Mouse (Mus musculus): Measurements from ENCODE around the gene Ccdc122.
A peak's percentile ranks its signal among the peaks of the same experiment; 100 is the strongest.
"Not testable (repeated sequence)": the region's sequence is repeated elsewhere in the genome, so short reads cannot be mapped to it uniquely, and the experiment has no call there.

Gene Ccdc122

GRCm38 (mm10) chr14:77036226-77037046, at the start of gene Ccdc122, which contains the start of gene Lacc1:
TSS of gene Ccdc122 (plus strand) at chr14:77036772.
TSS of gene Lacc1 (minus strand) at chr14:77036904.
- peak; percentile 71 for ATAC-seq (ENCODE audit: low TSS enrichment)

DNA sequence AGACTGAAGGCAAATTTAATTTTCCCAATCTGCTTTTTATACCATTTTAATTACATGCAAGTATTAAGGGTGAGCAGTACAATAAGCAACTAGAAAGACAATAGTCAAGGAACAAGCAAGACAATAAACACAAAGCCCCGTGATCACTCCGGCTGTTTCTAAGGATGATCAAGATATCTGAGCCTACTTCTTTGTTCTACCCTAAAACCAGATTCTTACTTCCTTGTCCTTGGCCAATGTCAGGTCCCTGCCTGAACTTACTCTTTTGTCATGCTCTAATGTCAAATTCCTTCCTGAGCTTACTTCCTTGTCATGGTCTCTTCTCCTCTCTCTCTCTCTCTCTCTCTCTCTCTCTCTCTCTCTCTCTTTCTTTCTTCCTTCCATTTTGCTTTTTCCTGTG, 46.2 kb upstream of the Ccdc122 start:
- ATAC-seq (ENCODE audit: low TSS enrichment), result not testable (repeated sequence)

GRCm38 (mm10) chr14:77004740-77005139, 31.8 kb upstream of the Ccdc122 start:
- ATAC-seq (ENCODE audit: low TSS enrichment), result peak; percentile 69

- ATAC-seq (ENCODE audit: low TSS enrichment), result no peak
Measured at GRCm38 (mm10) chr14:77005566-77005965, 31.0 kb upstream of the Ccdc122 start.

GRCm38 (mm10) chr14:77008238-77008637, 28.3 kb upstream of the Ccdc122 start:
- ATAC-seq (ENCODE audit: low TSS enrichment), result peak; percentile 82

GRCm38 (mm10) chr14:77011804-77012203, 24.8 kb upstream of the Ccdc122 start:
- peak; percentile 41; the same call in 1 of the 2 replicates for ATAC-seq (ENCODE audit: low TSS enrichment)

DNA sequence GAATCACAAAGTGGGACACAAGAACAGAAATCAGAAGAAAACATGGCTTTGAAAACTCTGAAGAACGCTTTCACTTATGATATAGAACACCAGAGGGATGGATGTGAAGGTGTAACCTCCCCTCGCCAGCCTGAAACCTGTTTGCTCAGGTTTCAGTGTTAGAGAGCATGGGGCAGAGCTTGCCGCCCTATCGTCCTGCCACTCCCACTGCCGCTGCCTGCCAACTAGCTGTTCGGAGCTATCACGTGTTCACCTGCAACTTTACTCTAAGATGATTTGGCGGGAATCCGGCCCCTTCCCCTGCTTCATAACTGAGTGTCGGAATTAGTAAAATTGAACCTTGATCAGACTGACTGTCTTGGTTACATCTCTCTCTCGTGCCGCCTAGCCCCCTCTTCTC, 19.8 kb upstream of the Ccdc122 start:
- ATAC-seq (ENCODE audit: low TSS enrichment), result not testable (repeated sequence)

GRCm38 (mm10) chr14:77017211-77017610, 19.4 kb upstream of the Ccdc122 start:
- no peak for ATAC-seq (ENCODE audit: low TSS enrichment)

DNA sequence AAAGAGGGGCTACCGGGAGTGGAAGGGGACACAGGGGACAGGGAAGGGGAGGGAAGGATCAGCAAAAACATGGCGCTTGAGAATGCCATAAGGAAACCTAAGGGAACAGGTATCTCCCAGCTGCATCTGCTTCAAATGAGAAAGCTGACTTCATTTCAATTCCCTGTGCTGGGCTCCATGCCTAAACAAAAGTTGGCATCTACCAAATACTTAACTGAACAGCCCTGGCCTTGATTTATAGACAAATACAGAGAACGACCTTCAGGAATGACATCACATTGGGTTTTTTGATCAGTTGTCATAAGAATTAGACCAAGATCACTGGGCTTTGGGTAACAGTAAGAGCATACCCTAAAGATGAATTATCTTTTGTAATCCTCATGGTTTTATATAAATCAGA, 12.1 kb upstream of the Ccdc122 start:
- no peak for ATAC-seq (ENCODE audit: low TSS enrichment)

GRCm38 (mm10) chr14:77029319-77030054, 7.1 kb upstream of the Ccdc122 start:
- no peak for ATAC-seq (ENCODE audit: low TSS enrichment)

- no peak for ATAC-seq (ENCODE audit: low TSS enrichment)
Measured at GRCm38 (mm10) chr14:77030808-77031207, 5.8 kb upstream of the Ccdc122 start.

DNA sequence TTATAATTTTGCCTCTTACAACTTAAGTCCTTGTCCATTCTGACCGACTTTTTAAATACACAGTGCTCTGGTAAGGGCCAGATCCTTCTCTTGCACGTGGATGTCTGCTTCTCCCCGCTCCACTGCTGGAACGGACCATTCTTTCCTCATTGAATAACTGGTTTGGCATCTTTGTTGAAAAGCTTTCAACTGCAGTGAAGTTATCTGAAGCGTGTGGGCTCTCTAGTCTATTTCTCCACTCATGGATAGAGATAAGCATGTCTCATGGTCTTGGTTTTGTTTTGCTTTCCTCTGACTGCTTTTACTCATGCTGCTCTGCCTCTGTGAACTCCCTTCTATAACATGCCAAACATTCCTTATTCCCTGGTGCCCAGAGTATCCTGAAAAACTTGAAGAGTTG, 4.1 kb upstream of the Ccdc122 start:
- no peak for ATAC-seq (ENCODE audit: low TSS enrichment)

DNA sequence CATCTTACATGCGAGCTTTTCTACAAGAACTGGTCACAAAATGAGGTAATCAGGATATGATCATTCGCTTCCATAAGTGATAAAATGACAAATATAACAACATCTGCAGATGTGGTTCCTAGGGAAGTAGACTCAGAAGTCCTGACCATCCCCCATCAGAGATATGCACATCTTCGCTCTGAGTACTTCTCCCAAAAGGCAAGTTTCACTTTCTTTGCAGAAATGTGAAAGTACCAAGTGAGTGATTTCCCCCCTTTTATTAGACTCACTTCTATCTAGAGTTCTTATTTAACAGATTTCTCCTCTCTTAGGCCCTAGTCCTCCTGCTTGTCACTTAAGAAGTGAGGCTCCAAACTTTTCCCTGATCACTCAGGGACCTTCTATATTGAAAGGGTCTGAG, 3.2 kb upstream of the Ccdc122 start:
- no peak for ATAC-seq (ENCODE audit: low TSS enrichment)

GRCm38 (mm10) chr14:77034175-77034915, 2.2 kb upstream of the Ccdc122 start:
- no peak for ATAC-seq (ENCODE audit: low TSS enrichment)

DNA sequence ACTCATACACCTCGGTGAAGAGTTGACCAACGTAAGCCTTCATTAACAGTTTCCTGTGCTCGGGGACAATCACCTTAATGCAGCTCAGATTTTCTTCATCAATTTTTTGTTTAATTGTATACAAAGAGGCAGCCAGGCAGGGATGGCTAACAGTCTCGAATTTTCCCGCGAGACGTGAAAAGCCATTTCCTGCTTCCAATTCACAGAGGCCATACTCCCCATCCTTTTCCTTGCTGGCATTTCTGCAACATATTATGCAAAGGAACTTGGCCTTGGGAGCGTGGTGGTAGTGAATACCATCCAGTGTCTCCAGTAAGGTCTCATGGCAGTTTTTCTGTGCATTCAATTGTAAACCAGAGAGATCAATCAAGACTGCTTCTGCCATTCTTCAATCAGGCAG, 1.6 kb upstream of the Ccdc122 start:
- ATAC-seq (ENCODE audit: low TSS enrichment), result no peak

GRCm38 (mm10) chr14:77037330-77037729, 758 bp downstream of the Ccdc122 start:
- peak; percentile 18; the same call in 1 of the 2 replicates for ATAC-seq (ENCODE audit: low TSS enrichment)

DNA sequence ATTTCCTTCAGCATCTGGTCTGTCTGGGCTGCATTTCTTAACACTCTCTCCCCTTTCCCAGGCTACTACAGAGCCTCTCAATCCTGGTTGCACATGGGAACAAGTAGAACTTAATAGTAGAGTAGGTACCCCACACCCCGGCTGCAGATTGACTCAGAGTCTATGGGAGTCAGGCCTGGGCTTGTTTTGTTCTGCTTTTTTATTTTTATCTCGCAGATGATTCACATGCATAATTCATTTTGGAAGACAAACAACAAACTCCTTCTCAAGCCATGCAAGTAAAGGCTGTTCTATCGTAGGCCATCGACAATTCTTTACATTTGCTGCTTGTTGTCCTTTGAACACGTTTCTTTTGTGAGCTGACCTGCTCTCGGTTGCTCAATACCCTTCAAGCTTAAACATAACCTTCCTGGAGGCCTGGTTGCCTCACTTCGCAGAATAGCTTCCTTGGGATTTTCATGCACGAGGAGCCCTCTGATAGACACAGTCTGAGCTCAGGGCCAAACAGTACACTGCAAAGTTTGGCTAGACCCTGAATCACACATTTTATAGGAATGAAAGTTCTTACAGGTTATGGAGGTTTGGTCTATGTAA, 1.4 kb downstream of the Ccdc122 start:
- peak; percentile 87 for ATAC-seq (ENCODE audit: low TSS enrichment)

DNA sequence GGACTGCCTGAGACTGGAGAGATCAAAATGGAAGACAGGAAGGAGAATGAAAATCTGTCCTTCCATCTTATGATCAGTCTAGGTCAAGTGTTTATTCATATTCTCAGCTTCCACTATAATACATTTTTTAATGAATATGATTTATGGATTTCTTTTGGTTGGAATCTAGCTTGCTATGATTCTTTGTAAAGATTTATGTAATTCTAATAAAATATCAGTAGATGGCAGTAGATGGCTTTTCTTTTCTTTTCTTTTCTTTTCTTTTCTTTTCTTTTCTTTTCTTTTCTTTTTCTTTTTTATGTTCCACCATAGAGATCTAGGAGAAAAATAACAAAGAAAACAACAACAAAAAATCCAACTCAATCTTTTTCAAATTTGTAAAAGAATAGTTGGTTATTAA, 16.7 kb downstream of the Ccdc122 start:
- ATAC-seq (ENCODE audit: low TSS enrichment), result no peak

DNA sequence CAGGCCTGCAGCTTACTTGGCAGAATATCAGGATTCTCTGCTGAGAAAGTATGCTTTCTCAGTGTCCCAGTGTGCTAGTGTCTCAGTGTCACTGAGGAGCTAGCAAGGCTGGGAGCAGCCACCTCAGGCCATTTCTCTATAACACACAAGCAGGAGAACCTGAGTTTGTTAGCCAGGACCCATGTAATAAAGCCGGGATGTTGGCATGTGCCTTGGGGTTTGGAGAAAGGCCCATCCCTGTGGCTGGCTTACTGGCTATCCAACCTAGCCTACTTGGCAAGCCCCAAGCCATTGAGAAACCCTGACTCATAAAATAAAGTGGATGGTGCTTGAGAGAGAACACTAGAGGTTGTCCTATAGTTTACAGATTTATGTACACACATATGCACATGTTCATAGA, 32.8 kb downstream of the Ccdc122 start:
- no peak for ATAC-seq (ENCODE audit: low TSS enrichment)

DNA sequence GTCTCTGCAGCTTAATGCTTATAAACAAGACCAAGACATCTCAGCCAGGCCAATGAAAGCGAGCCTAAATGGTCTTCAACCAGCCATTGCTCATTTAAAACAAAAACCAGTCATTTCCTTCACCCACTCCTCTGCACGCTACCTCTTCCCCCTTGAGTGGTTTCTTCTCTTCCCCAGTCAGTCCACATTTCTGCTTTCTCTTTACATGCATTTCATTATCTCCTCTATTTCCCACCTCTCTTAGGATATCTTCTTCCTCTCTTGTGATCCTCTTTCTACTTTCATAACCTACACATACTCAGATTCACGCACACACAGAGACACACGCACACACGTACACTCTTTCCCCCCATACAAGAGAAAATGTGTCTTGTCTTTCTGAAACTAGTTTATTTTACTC, 44.7 kb downstream of the Ccdc122 start:
- no peak for ATAC-seq (ENCODE audit: low TSS enrichment)

- no peak for ATAC-seq (ENCODE audit: low TSS enrichment)
Measured at GRCm38 (mm10) chr14:77100285-77100684, 63.7 kb downstream of the Ccdc122 start.

- ATAC-seq (ENCODE audit: low TSS enrichment), result not testable (repeated sequence)
Measured at GRCm38 (mm10) chr14:77110622-77111021, 74.0 kb downstream of the Ccdc122 start.
